Mouse (Mus musculus): ENCODE measurements around the gene Pkp4.

The Pkp4 gene

DNA sequence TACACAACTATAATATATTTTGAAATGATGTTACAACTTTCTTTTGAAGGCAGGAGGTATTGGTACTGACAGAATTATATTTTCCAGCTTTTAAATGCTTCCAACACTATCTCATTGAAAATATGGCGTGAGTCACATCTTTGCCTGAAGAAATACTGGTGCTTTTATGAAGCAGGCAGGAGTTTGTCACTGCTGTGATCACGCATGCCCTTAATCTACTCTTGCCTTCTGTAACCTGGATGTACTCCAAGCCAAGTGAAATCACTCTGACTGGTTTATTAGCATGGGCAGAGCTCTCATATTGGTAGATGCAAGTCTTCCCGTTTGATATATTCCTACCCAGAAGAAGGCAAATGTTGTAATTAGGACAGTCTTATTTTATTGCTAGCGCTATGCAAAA lies 65.7 kb downstream of the Pkp4 start:
- no peak for DNase-seq

DNA sequence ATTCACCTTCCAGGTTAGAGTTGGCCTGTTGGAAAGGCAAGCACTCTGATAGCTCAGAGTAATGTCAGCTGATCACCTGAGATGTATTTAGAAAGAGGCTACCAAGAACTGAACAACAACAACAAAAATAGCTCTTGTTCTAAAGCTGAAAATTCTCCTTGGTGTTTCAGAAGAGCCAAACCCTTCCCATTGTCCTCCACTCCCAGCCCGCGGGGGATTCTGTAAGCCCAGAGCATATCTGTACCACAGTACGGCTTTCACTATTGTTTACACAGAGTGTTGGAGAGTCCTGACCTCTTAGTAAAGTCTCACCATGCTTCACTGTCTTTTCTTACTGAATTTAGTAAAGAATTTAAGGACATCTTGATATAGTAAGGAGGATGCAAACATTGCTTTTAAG lies 66.4 kb downstream of the Pkp4 start:
- DNase-seq: no peak

GRCm38 (mm10) chr2:59227508-59228263 lies 67.0 kb downstream of the Pkp4 start:
- DNase-seq: no peak

- no peak for DNase-seq
These were observed 68.7 kb downstream of the Pkp4 start for GRCm38 (mm10) chr2:59229250-59229895.

- no peak for DNase-seq
These were observed 70.0 kb downstream of the Pkp4 start for GRCm38 (mm10) chr2:59230656-59231055.

DNA sequence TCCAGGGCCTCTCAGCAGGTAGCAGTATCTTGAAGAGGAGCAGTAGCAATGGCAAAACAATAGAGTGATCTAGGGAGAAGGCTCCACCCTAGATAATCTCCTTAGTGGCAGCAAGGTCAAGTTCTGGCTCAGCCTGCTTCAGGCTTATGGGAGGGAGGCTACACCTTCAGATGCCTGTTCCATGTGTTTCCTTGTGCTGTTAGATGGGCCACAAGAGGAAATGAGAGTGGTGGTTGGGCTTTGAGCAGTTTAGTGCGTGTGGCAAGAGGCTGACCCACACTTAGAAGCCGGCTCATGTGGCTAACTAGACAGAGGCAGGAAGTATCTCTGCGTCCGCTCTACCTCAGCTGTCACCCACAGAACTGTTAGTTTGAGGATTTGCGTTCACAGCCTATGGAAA lies 70.9 kb downstream of the Pkp4 start:
- no peak for DNase-seq

DNA sequence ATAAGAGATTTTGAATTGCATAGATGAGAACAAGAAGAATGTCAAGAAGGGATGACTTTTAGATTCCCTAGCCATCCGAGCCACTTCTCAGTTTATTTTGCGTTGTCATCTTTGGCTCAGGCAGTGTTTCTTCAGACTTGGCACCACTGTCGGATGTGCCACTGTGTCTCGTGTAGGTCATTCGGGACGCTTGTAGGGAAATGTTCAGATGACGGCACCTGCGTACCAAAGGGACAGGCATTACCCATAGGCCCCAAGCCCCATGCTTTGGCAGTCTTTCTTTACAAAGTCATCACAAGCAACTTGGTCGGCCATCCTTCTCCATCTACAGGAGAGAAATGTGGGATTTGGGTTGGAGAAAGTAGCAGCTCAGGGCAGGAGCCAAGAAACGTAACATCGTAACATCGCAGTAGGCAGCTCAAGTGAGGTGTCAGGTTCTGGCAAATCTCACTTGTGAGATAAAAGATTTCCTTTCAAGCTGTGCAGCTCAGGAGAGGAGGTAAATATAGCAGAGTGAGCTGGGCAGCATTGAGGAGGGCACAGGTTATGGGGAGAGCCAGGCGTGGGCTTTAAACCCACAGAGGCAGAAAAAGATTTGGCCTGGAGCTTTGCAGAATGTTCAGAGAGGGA lies 72.8 kb downstream of the Pkp4 start:
- no peak for DNase-seq

GRCm38 (mm10) chr2:59233936-59234335 lies 73.3 kb downstream of the Pkp4 start:
- DNase-seq: no peak

- no peak for DNase-seq
These were observed 73.9 kb downstream of the Pkp4 start for GRCm38 (mm10) chr2:59234537-59234936.

- peak; percentile 35 for DNase-seq
These were observed 79.3 kb downstream of the Pkp4 start for GRCm38 (mm10) chr2:59239841-59240395.

- DNase-seq: no peak
These were observed 81.5 kb downstream of the Pkp4 start for GRCm38 (mm10) chr2:59242117-59242516.

DNA sequence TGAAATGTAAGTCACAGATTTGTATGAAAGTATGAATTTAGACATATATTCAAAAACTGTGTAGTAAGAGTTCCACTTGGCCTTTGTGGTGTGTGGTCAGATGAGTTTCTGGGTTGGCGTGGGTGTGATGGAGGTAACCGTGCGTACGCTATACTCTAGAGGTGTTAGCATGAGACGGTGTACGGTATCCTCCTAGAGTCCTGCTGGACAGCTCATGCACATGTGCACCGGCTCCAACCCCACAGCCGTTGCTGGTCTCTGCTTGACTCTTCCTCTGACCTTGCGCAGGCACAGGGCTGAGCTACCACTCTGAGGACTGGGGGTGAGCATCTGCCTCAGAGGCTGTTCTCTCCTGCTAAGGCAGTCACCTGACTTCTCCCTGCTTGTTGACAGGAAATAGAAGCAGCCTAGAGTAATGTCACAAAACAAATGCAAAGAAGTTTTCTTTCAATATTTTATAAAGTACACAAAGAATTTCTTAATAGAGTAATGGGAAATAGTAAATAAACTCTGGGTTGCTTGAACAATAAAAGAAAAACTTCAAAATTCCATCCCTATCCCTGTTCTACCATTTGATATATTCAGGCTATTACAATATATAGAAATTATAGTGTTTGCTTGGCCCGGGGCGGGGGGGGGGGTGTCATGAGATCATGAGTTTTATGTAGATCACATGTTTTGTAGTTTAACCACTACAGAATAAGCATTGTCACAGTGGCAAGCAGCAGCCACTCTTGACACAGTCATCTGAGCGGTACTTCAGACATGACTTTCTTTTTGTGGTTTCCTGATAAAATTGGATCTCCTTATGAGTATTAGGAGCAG lies 83.8 kb downstream of the Pkp4 start:
- DNase-seq: no peak

DNA sequence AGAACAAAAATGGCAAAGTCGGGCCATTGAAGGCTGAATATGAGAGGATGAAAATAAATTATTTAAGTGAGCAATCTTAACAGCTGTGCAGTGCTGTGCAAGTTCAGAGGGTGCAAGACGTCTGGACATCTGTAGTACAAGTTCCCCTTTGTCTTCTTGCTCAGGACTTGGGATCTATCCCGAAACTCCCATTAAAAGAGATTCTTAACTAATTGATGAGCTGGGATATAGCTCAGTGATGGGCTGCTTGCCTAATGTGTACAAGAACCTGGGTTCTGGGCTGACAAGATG lies 84.4 kb downstream of the Pkp4 start:
- DNase-seq: no peak

DNA sequence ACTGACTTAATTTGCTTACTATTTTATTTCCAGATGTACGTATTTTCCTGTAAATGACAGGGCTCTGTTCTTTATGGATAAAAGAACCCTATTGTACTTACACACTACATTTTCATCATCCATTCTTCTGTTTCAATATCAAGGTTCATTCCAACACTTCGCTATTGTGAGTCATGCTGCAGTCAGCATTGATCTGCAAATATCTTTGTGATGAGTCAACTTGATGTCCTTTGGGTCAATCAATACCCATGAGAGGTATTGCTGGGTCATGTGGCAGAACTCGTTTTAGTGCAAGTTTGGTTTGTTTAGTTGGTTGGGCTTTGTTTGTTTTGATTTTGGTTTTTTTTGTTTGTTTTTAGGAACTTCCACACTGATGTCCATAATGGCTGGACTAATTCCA lies 88.2 kb downstream of the Pkp4 start:
- DNase-seq: no peak

DNA sequence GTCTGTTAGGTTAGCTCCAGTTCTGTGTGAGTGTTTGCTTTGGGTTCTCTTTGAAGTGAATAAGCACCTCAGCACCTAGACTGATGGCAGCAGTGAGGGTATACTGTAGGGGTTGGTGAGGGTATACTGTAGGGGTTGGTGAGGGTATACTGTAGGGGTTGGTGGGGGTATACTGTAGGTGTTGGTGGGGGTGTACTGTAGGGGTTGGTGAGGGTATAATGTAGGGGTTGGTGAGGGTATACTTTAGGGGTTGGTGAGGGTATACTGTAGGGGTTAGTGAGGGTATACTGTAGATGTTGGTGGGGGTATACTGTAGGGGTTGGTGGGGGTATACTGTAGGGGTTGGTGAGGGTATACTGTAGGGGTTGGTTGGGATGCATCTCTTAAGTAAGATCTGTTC lies 92.2 kb downstream of the Pkp4 start:
- DNase-seq: no peak

GRCm38 (mm10) chr2:59253435-59253834 lies 92.8 kb downstream of the Pkp4 start:
- DNase-seq: no peak

- peak; percentile 5 for DNase-seq
These were observed 98.2 kb downstream of the Pkp4 start for GRCm38 (mm10) chr2:59258821-59259231.

DNA sequence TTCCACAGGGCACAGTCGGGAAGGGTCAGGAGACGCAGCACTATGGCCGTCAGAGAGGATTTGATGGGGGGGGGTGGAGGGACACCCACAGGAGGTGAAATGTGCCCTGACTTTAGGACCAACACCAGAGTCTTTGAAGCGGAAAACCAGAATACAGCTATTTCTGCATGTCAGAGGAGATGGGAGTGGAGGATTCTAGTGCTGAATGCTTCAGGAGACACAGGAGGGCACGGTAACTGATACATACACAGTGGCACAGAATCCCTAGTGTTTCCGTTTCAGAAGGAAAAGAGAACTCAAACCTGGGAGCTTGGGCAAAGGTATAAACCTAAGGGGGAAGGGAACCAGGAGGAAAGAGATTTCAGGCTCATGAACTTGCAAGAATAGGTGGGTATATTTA lies 98.7 kb downstream of the Pkp4 start:
- DNase-seq: no peak

- no peak for DNase-seq
These were observed 100.6 kb downstream of the Pkp4 start for GRCm38 (mm10) chr2:59261203-59261602.

DNA sequence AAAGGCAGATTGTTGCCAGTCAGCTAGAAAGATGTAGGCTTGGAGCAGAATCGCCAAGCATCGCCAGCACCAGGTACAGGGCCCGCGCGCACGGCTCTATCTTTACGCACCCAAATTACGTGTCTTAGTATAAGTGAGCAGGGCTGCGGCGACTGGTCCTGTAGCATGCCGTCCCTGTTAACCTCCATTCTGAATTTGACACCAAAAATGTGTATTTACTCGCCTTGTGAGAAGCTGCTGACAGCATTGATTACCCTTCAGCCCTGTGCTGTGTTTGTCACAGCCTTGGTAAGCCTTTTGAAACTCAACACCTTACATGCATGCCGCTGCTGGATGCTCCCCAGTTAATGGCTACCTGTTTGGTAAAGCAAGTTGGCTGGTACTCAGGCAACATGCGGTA lies 105.8 kb downstream of the Pkp4 start:
- DNase-seq: no peak

GRCm38 (mm10) chr2:59271835-59272234 lies 111.2 kb downstream of the Pkp4 start:
- no peak for DNase-seq

DNA sequence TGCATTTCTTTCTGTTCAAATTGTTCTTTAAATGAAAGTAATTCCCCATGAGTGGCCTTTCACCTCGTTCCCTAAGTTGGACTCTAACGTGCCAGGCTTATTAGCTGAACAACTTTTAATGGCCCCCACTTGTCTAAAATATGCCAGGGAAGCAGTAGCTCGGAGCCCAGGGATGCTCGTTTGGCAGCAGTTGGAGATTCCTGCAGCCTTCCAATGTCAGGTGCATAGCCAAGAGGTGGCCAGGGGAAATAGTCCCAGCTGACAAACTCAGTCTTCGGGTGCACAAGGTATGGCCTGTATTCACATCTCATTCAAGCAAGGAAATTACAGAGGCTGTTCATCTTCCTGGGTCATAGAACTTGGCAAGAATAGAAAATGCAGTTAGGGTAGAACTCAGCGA lies 112.1 kb downstream of the Pkp4 start:
- DNase-seq: no peak

- DNase-seq: no peak
These were observed 120.4 kb downstream of the Pkp4 start for GRCm38 (mm10) chr2:59280914-59281562.

Data from lung, postnatal 10 days (tissue).